Mouse (Mus musculus) adrenal gland, adult (tissue): ENCODE data around the gene Tgm5.
"Not testable (repeated sequence)": the region's sequence is repeated elsewhere in the genome, so short reads cannot be mapped to it uniquely, and the experiment has no call there.

Experiments used
- DNase-seq, 2 experiments: peaks; one replicate each; pipeline ENCODE4 v3.0.0; 2022 to 2023; ENCODE audit warnings: low spot score in 1 of 2; ENCODE audit not compliant: inconsistent age in 2 of 2

Gene Tgm5

DNA sequence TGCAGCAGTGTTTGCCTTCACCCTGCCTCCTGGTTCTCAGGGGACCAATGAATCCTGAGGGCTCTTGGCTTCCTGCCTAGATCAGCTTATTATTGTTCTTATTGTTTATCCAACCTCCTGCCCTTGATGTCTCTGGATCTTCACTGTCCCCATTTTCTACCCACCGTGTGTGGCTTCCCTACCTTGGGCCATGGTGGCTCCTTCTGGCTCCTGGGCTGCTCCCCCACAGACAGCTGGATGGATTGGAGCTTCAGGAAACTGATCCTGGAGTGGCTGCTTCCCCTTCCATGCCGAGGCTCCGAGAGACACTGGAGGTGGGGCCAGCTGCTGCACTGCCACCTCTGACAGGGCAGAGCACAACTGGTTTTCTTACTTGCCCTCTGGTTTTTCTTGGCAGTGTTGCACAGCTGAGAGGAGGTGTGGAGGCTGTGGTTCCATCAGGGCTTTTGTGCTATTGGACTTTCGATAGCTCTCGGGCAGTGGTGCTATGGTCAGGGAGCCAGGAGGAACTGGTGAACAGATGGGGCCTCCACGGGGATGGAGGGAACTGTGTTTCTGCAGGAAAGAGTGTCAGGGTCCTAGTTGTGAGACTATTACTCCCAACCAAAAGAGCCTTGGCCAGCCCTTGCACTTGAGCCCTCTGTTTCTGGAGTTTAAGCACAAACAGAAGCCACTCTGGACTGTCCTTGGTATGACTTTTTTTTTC, at the start of gene Tgm5:
TSS of gene Tgm5 (minus strand) at position 362 of the 706 bp plus-strand sequence.
- peak in 1 of 2 experiments; percentile 27 for DNase-seq

- no peak for DNase-seq
Observed at GRCm38 (mm10) chr2:121132822-121133221, 47.2 kb upstream of the Tgm5 start.

DNA sequence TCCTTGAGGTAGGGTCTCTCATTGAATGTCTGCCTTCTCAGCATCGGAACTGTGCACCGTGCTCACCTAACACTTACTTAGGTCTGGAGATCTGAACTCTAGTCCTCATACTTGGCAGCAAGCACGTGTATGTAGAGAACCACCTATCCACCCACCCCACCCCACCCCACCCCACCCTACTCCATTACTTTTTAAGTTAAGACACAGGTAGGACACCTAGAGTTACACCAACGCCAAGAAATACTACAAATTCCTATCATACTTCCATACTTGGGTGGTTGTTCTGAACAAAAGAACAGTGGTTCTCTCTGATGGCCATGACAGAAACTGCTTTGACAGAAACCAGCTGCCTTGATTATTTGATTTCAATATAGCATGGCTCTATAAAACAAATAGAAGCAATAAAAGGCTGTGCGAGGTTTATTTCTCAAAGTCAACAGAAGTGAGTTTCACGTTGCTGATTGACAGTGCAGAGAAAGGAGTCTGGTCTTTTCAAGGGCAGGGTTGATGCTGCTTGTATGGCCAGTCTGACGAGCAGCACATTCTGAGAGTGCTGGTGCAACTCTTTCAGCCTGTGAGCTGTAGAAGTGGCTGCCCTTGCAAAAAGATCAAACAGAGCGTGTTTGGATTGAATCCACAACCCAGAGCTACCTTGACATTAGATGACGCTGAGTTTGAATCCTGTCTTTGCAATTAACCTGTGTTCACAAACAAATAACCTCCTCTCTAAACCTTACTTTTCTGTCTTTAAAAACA, 43.4 kb upstream of the Tgm5 start:
- peak; percentile 24 to 81 for DNase-seq

GRCm38 (mm10) chr2:121127536-121127935, 41.9 kb upstream of the Tgm5 start:
- no peak for DNase-seq

DNA sequence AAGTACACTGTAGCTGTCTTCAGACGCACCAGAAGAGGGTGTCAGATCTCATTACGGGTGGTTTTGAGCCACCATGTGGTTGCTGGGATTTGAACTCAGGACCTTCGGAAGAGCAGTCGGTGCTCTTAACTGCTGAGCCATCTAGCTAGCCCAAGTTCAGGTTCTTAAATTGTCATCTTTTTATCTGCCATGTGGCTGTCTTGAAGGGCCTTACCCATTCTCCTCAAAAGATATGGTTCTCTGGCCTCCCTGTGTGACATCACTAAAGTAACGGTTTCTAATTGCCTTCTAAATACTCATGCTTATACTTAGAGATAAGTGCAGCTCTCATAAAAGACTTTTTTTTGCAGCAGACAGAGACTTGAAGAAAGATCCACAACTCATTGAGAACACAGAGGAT, 40.7 kb upstream of the Tgm5 start:
- not testable (repeated sequence) for DNase-seq

DNA sequence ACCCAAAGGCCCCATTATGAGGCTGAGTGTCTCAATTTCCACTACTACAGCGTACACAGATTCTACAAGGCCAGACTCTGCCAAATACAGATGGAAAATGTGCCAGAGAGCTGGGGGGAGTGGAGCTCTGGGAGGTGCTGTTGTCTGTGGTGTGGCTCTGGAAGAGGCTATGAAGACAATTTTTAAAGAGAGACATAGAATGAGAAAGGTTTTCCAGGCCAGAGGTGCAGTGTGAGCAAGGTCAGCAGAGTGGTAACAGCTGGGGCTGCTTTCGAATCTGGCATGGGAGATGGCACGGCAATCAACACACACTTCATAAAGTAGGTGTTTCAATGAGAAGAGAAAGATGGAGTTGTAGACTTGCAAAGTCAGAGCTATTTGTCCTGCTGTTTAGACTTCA, 33.6 kb upstream of the Tgm5 start:
- no peak for DNase-seq

DNA sequence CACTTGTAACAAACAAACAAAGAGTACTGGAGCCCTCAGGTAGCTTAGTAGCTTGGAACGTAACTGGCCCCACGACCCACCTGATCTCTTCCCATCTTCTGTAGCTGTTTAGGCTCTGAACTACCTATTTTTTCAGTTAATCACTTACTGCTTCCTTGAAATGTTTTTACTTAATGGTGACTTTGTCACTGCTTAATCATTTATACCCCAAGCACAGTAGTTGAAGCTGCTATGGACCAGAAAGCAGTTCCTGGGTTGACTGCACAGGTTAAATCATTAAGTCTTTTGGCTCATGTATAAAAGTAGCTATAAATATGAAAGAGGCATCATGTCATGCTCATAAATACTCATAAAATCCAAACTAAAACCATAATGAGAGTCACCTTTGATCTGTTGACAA, 29.8 kb upstream of the Tgm5 start:
- DNase-seq: no peak

- no peak for DNase-seq
Observed at GRCm38 (mm10) chr2:121109695-121110094, 24.1 kb upstream of the Tgm5 start, which contains the start of gene Tgm7. Gene Tgm7, minus strand, starts transcription at chr2:121109795.

GRCm38 (mm10) chr2:121105940-121106339, 20.3 kb upstream of the Tgm5 start:
- DNase-seq: no peak

DNA sequence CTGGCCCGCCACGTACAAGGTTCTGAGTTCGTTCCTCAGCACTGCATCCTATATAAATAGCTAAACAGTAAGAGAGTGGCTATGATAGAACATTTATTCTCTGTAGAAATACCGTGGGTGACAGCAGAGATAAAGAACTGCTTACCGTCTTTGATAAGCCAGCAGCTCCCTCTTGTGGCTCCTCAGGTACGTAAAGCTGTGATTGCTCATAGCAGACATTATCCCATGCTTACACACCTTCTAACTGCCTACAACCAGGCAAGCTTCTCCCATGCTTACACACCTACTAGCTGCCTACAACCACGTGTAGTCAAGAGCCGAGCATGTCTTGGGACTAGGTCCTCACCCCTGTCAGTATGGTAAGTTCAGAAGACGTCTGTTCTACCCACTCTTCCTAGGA, 16.4 kb upstream of the Tgm5 start:
- peak; percentile 54 to 87 for DNase-seq

- DNase-seq: no peak
Observed at GRCm38 (mm10) chr2:121089751-121090150, 4.1 kb upstream of the Tgm5 start.

DNA sequence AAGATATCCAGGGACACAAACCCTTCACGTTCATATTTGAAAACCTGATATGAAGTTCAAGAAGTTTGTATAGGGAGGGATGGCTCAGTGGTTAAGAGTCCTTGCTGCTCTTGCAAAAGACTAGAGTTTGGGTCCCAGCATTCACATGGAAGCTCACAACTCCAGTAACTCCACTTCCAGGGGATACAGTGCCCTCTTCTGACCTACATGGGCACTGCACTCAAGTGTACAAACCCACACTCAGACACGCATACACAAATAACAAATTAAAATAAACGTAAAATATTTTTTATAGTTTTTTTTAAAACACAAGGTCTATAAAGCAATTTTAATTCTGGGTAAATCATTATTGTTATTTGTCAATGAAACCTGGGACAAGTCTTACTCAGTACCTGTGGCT, 2.9 kb upstream of the Tgm5 start:
- DNase-seq: no peak

DNA sequence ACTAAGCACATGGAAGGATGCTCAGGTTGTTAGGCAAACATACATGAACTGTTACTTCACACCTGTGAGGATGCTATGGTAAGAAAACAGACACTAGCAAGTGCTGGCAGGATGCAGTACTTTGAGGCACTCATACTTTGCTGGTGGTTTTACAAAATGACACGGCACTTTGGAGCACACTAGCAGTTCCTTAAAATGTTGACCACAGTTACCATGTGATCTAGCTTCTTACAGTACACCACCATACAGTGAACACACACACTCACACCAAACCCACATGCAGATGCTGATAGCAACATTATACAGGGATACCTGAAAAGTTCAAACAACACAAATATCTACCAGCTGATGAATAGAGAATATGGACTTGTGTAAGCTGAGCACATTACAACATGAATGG, 3.0 kb downstream of the Tgm5 start:
- DNase-seq: no peak

DNA sequence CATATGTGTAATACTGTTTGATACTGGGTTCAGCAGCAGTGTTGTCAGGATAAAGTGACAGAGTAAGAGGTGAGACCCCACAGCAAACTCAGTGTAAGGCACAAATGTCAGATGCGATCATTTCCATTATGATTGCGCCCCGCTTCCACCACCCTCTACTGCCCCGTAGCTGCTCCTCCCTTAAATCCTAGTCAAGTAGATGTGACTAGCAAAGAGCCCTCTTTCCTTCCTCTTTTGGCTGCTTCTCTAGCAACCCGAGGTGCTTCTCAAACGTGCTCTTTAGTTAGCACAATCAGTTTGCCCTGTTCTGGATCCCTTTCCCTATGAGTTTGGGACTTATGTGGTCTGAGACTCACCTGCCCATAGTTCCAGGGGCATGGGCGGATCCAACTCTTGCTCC, 10.9 kb downstream of the Tgm5 start:
- DNase-seq: no peak

GRCm38 (mm10) chr2:121071871-121072270, 13.8 kb downstream of the Tgm5 start:
- no peak for DNase-seq

DNA sequence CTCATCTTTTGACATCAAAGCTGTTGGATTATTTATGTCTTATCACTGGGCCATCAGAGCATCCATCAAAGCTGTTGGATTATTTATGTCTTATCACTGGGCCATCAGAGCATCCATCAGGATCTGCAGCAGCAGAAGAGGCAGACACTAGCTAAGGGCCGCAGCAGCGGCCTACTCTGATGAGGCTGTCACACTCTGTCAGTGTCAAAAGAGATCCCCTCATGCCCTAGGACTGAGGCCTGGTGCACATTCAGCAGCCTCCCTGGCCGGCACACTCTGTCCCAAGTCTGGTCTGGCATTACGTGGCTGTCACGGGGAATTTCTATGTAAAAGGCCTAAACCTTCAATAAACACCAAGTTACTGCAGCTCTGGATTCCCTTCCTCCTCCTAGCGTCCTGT, 16.1 kb downstream of the Tgm5 start:
- DNase-seq: no peak

- no peak for DNase-seq
Observed at GRCm38 (mm10) chr2:121067116-121067515, 18.5 kb downstream of the Tgm5 start.

DNA sequence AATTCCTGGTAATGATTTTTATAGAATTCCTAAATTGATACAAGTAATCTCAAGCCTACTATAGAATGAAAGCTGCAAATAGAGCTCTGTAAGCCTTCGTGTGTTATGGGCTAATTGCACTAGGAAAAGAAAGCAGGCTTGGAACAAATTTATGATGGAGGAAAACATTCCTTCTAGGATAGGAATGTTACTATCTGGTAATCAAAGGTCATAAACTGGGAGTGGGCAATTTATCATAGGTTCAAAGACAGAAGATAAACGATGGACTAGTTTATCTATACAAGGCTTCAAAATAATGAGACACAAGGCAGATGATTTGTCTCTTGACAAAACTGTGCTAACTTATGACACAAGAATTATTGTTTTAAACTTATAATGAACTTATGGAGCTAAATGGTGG, 24.3 kb downstream of the Tgm5 start:
- no peak for DNase-seq

- DNase-seq: no peak
Observed at GRCm38 (mm10) chr2:121057997-121058396, 27.6 kb downstream of the Tgm5 start.

GRCm38 (mm10) chr2:121055915-121056314, 29.7 kb downstream of the Tgm5 start:
- DNase-seq: no peak

- DNase-seq: no peak
Observed at GRCm38 (mm10) chr2:121054060-121054459, 31.6 kb downstream of the Tgm5 start.

- no peak for DNase-seq
Observed at GRCm38 (mm10) chr2:121052176-121052575, 33.5 kb downstream of the Tgm5 start.

GRCm38 (mm10) chr2:121045653-121046052, 40.0 kb downstream of the Tgm5 start:
- DNase-seq: no peak
